Mouse (Mus musculus) heart, adult 2 months (tissue): ENCODE data around the gene Col20a1. TPM values are rescaled to one million over a fixed set of nuclear protein-coding genes. Genes with fewer than 3 reads are reported as not detected.

ENCODE experiments used
- DNase-seq, 2 experiments: peaks; one replicate each; pipeline ENCODE4 v3.0.0; 2021
- H3K27ac ChIP-seq: fragments of 200-600 bp; 2 replicates; pipeline ENCODE4 v1.8.1; 2022
- H3K27me3 ChIP-seq: fragments of 200-500 bp; 2 replicates; pipeline ENCODE4 v1.6.1; 2012; ENCODE audit warnings: mild to moderate bottlenecking, low read length, inconsistent platforms, mixed read lengths; ENCODE audit not compliant: control insufficient read depth, insufficient read depth
- H3K36me3 ChIP-seq: fragments of 200-500 bp; 2 replicates; pipeline ENCODE4 v1.6.1; 2012; ENCODE audit warnings: low read length, inconsistent platforms; ENCODE audit not compliant: control insufficient read depth, insufficient read depth
- H3K4me1 ChIP-seq: fragments of 200-500 bp; 2 replicates; pipeline ENCODE4 v1.6.1; 2011; ENCODE audit warnings: low read length; ENCODE audit not compliant: control insufficient read depth, insufficient read depth
- H3K4me3 ChIP-seq: fragments of 200-600 bp; 2 replicates; pipeline ENCODE4 v1.8.1; 2022
- H3K79me2 ChIP-seq: fragments of 200-500 bp; replicated peaks from 2 replicates; pipeline ENCODE4 v1.6.1; 2012; ENCODE audit warnings: mild to moderate bottlenecking, inconsistent platforms, low read length, moderate library complexity, mixed read lengths; ENCODE audit not compliant: control insufficient read depth, insufficient read depth
- H3K9ac ChIP-seq: fragments of 200-500 bp; 2 replicates; pipeline ENCODE4 v1.6.1; 2012; ENCODE audit warnings: low read depth, mild to moderate bottlenecking, control low read depth, inconsistent platforms, low read length, mixed read lengths
- CTCF ChIP-seq: fragments of 200-600 bp; IDR thresholded peaks from 2 replicates; pipeline ENCODE4 v1.8.1; 2022; ENCODE audit warnings: antibody characterized with exemption, mild to moderate bottlenecking, moderate library complexity
- EP300 ChIP-seq: fragments of 200-500 bp; IDR thresholded peaks from 2 replicates; pipeline ENCODE4 v1.6.1; 2011; ENCODE audit warnings: low read depth, low read length, control low read depth; ENCODE audit not compliant: insufficient read depth
- POLR2A ChIP-seq: fragments of 200-500 bp; IDR thresholded peaks from 2 replicates; pipeline ENCODE4 v1.6.1; 2011; ENCODE audit warnings: mild to moderate bottlenecking, low read depth, low read length, control low read depth; ENCODE audit not compliant: insufficient read depth
- WGBS: fragments of 180-500 bp; shearing (Covaris S2); methylation state at CpG from one replicate; pipeline ENCODE4 v1.1.7; 2018; 5-methylcytosine and 5-hydroxymethylcytosine counted together
- intact Hi-C: fragments of 180-260 bp; cut with DNase I; formaldehyde crosslinking; loops from one replicate; pipeline ENCODE4 v1.15.1; 2025
- long read RNA-seq: library from polyadenylated mRNA; stranded (forward); transcript quantifications from one replicate; pipeline ENCODE4 v2.0.0, GENCODE M21; 2021
- polyA plus RNA-seq: library from polyadenylated mRNA; depleted of rRNA; stranded (reverse); fragments of >200 nt; gene quantifications from 2 replicates; pipeline ENCODE4 v1.2.3, GENCODE M21; 2012; rRNA removed
- total RNA-seq, 2 experiments: library from RNA; stranded (reverse); gene quantifications; 2 replicates each; pipeline ENCODE4 v1.2.3; 2021

Col20a1 gene
- total RNA-seq (under 1 TPM; 0.23 to 0.44 TPM), polyA plus RNA-seq (1.2 and 2.0 TPM in 2 replicates)
- long read RNA-seq: 0 reads

- no peaks in the 10 kb centered on the region for H3K27me3 ChIP-seq
- 56% methylated on average over 2 of the region's 2 CpGs for WGBS
- no peaks in the 10 kb centered on the region for H3K79me2 ChIP-seq
Measured at GRCm38 (mm10) chr2:180986449-180986848, at the start of gene Col20a1. Gene Col20a1 (plus strand): TSS chr2:180986535.

GRCm38 (mm10) chr2:180940187-180940586, 46.1 kb upstream of the Col20a1 start:
- H3K36me3 ChIP-seq: no peaks in the 10 kb centered on the region
- H3K9ac ChIP-seq: no peak overlapping the region
- H3K79me2 ChIP-seq: no peaks in the 10 kb centered on the region
- intact Hi-C loops: no loop called here
- no peak overlapping the region for H3K4me3 ChIP-seq
- H3K4me1 ChIP-seq: peaks cover 1% of the 10 kb centered on the region; the same call in 1 of the 2 replicates
- H3K27ac ChIP-seq: no peak overlapping the region
- no peak for DNase-seq
- TF ChIP-seq EP300: no peak
- no peak for TF ChIP-seq CTCF
- TF ChIP-seq POLR2A: no peak
- no peaks in the 10 kb centered on the region for H3K27me3 ChIP-seq

More at GRCm38 (mm10) chr2:180986449-180986848, at the start of gene Col20a1:
- Histone ChIP-seq H3K4me1 (no peaks in the 10 kb centered on the region), H3K9ac (no peak within 1 kb of the TSS), H3K4me3 (no peak within 1 kb of the TSS), H3K27ac (no peak within 1 kb of the TSS), H3K36me3 (no peaks in the 10 kb centered on the region)
- intact Hi-C loops: no loop called here
- no peak for TF ChIP-seq EP300
- no peak for TF ChIP-seq POLR2A
- TF ChIP-seq CTCF: no peak
- DNase-seq: no peak

- H3K4me1 ChIP-seq: peaks cover 1% of the 10 kb centered on the region; the same call in 1 of the 2 replicates
- H3K36me3 ChIP-seq: no peaks in the 10 kb centered on the region
- no peak for TF ChIP-seq POLR2A
- TF ChIP-seq CTCF: no peak
- TF ChIP-seq EP300: no peak
- H3K79me2 ChIP-seq: no peaks in the 10 kb centered on the region
- no peak overlapping the region for H3K27ac ChIP-seq
- intact Hi-C loops: no loop called here
- H3K4me3 ChIP-seq: no peak overlapping the region
- no peaks in the 10 kb centered on the region for H3K27me3 ChIP-seq
- no peak overlapping the region for H3K9ac ChIP-seq
- DNase-seq: no peak
Measured at GRCm38 (mm10) chr2:180941869-180942268, 44.5 kb upstream of the Col20a1 start.

GRCm38 (mm10) chr2:180949947-180950346, 36.4 kb upstream of the Col20a1 start:
- intact Hi-C loops: no loop called here
- TF ChIP-seq EP300 (no peak), CTCF (no peak), POLR2A (no peak)
- 59% methylated on average over 1 of the region's 1 CpGs for WGBS
- Histone ChIP-seq H3K27me3 (no peaks in the 10 kb centered on the region), H3K36me3 (no peaks in the 10 kb centered on the region), H3K4me1 (no peaks in the 10 kb centered on the region; the same call in 1 of the 2 replicates), H3K4me3 (no peak overlapping the region), H3K27ac (no peak overlapping the region), H3K9ac (no peak overlapping the region), H3K79me2 (no peaks in the 10 kb centered on the region)
- no peak for DNase-seq

- H3K79me2 ChIP-seq: no peaks in the 10 kb centered on the region
- TF ChIP-seq POLR2A (no peak), EP300 (no peak), CTCF (no peak)
- no peak for DNase-seq
- H3K27ac ChIP-seq: no peak overlapping the region
- no peaks in the 10 kb centered on the region for H3K36me3 ChIP-seq
- no peaks in the 10 kb centered on the region; the same call in 1 of the 2 replicates for H3K4me1 ChIP-seq
- 37% methylated on average over 9 of the region's 9 CpGs for WGBS
- H3K27me3 ChIP-seq: 0 out of 2 replicates have a peak, but pooled peaks cover 2% of the 10 kb centered on the region
- no peak overlapping the region for H3K9ac ChIP-seq
- intact Hi-C loops: no loop called here
- no peak overlapping the region for H3K4me3 ChIP-seq
Measured at GRCm38 (mm10) chr2:180952731-180953171, 33.6 kb upstream of the Col20a1 start.

GRCm38 (mm10) chr2:180953638-180954037, 32.7 kb upstream of the Col20a1 start:
- intact Hi-C loops: no loop called here
- Histone ChIP-seq H3K79me2 (no peaks in the 10 kb centered on the region), H3K36me3 (no peaks in the 10 kb centered on the region), H3K4me3 (no peak overlapping the region), H3K4me1 (no peaks in the 10 kb centered on the region), H3K27ac (no peak overlapping the region), H3K27me3 (0 out of 2 replicates have a peak, but pooled peaks cover 2% of the 10 kb centered on the region), H3K9ac (no peak overlapping the region)
- WGBS: 61% methylated on average over 2 of the region's 2 CpGs
- TF ChIP-seq CTCF: no peak
- no peak for TF ChIP-seq POLR2A
- no peak for TF ChIP-seq EP300
- no peak for DNase-seq
